Mouse (Mus musculus) myocyte (in vitro differentiated cells): ENCODE measurements around the gene Olfr67. TPM values are rescaled to one million over a fixed set of nuclear protein-coding genes. Genes with fewer than 3 reads are reported as not detected.

Experiments used
- H3K27me3 ChIP-seq: one replicate; pipeline ENCODE4 v1.6.1; 2011; ENCODE audit not compliant: control insufficient read depth, insufficient read depth, insufficient read length
- H3K36me3 ChIP-seq: one replicate; pipeline ENCODE4 v1.6.1; 2011; ENCODE audit not compliant: control insufficient read depth, insufficient read depth
- H3K4me2 ChIP-seq: one replicate; pipeline ENCODE4 v1.6.1; 2011; ENCODE audit warnings: low read depth, control low read depth
- H3K4me3 ChIP-seq: one replicate; pipeline ENCODE4 v1.5.1; 2011; ENCODE audit warnings: mild to moderate bottlenecking, control low read depth, moderate library complexity
- H3K79me2 ChIP-seq: one replicate; pipeline ENCODE4 v1.6.1; 2011; ENCODE audit not compliant: control insufficient read depth, insufficient read depth
- H3ac ChIP-seq: one replicate; pipeline ENCODE4 v1.6.1; 2011; ENCODE audit not compliant: control insufficient read depth, insufficient read length
- CEBPB ChIP-seq: IDR thresholded peaks from 2 replicates; pipeline ENCODE4 v1.6.1; 2011; ENCODE audit warnings: mild to moderate bottlenecking, moderate library complexity; ENCODE audit not compliant: poor library complexity, insufficient read depth, severe bottlenecking
- E2F4 ChIP-seq: IDR thresholded peaks from one replicate; pipeline ENCODE4 v1.6.1; 2011; ENCODE audit warnings: mild to moderate bottlenecking, control low read depth, moderate library complexity; ENCODE audit not compliant: insufficient read depth
- MAX ChIP-seq: IDR thresholded peaks from one replicate; pipeline ENCODE4 v1.6.1; 2011; ENCODE audit warnings: low read depth, mild to moderate bottlenecking, control low read depth
- MYOD1 ChIP-seq, 3 experiments: IDR thresholded peaks; one replicate each; pipeline ENCODE4 v1.6.1; 2011; ENCODE audit warnings: control low read depth in 2 of 3, low read depth in 2 of 3, mild to moderate bottlenecking in 2 of 3, moderate library complexity in 1 of 3; ENCODE audit not compliant: insufficient read length in 2 of 3, control insufficient read depth in 1 of 3
- MYOG ChIP-seq, 3 experiments: IDR thresholded peaks; one replicate each; pipeline ENCODE4 v1.6.1; 2011; ENCODE audit warnings: control low read depth in 2 of 3, low read depth in 2 of 3, mild to moderate bottlenecking in 2 of 3; ENCODE audit not compliant: insufficient read length in 2 of 3, control insufficient read depth in 1 of 3, insufficient read depth in 1 of 3
- POLR2A ChIP-seq: IDR thresholded peaks from one replicate; pipeline ENCODE4 v1.6.1; 2011; ENCODE audit warnings: low read depth, mild to moderate bottlenecking, control low read depth, moderate library complexity; ENCODE audit not compliant: insufficient read length
- POLR2AphosphoS2 ChIP-seq: IDR thresholded peaks from one replicate; pipeline ENCODE4 v1.6.1; 2011; ENCODE audit warnings: low read depth, control low read depth; ENCODE audit not compliant: insufficient read length
- REST ChIP-seq: IDR thresholded peaks from one replicate; pipeline ENCODE4 v1.6.1; 2011; ENCODE audit warnings: mild to moderate bottlenecking, control low read depth, moderate library complexity; ENCODE audit not compliant: insufficient read depth, insufficient read length
- SRF ChIP-seq: IDR thresholded peaks from one replicate; pipeline ENCODE4 v1.6.1; 2011; ENCODE audit warnings: low read depth; ENCODE audit not compliant: control insufficient read depth, insufficient read length
- TCF12 ChIP-seq: IDR thresholded peaks from one replicate; pipeline ENCODE4 v1.6.1; 2011; ENCODE audit warnings: mild to moderate bottlenecking, control low read depth; ENCODE audit not compliant: poor library complexity, insufficient read depth, severe bottlenecking
- TCF3 ChIP-seq: IDR thresholded peaks from one replicate; pipeline ENCODE4 v1.6.1; 2011; ENCODE audit warnings: low read depth, control low read depth; ENCODE audit not compliant: insufficient read length
- USF1 ChIP-seq: IDR thresholded peaks from one replicate; pipeline ENCODE4 v1.6.1; 2011; ENCODE audit warnings: low read depth, mild to moderate bottlenecking, control low read depth, moderate library complexity
- polyA plus RNA-seq: library from polyadenylated mRNA; unstranded; fragments of >200 nt; fragmentation: generic; extraction: Trizol; gene quantifications from one replicate; pipeline ENCODE4 v1.2.1, GENCODE M21; 2012; ENCODE audit warnings: missing spikeins

The Olfr67 gene
- polyA plus RNA-seq, 1 experiment, result not detected

GRCm38 (mm10) chr7:103812174-103812573 lies 20.6 kb upstream of the Olfr67 start:
- H3K27me3 ChIP-seq, result no peaks in the 10 kb centered on the region
- H3K4me2 ChIP-seq, result no peak overlapping the region
- TF ChIP-seq TCF12 (no peak), MAX (no peak), MYOG (IDR thresholded peaks at IDR 0.05; ENCODE audit: control insufficient read depth in 1 of 3, insufficient read depth in 1 of 3, insufficient read length in 2 of 3, low read depth in 2 of 3) (no peak), CEBPB (no peak), REST (no peak), E2F4 (no peak), USF1 (no peak), TCF3 (no peak)
- no peak overlapping the region for H3K4me3 ChIP-seq
- H3K79me2 ChIP-seq, result no peaks in the 10 kb centered on the region
- H3K36me3 ChIP-seq, result no peaks in the 10 kb centered on the region
- no peak overlapping the region for H3ac ChIP-seq

- TF ChIP-seq TCF12 (no peak), USF1 (no peak), TCF3 (no peak), SRF (no peak), CEBPB (no peak), MYOD1 (IDR thresholded peaks at IDR 0.05; ENCODE audit: control insufficient read depth in 1 of 3, insufficient read length in 2 of 3, low read depth in 2 of 3) (no peak), MYOG (IDR thresholded peaks at IDR 0.05; ENCODE audit: control insufficient read depth in 1 of 3, insufficient read depth in 1 of 3, insufficient read length in 2 of 3, low read depth in 2 of 3) (no peak), POLR2A (no peak), MAX (no peak), POLR2AphosphoS2 (no peak)
- H3K27me3 ChIP-seq, result no peaks in the 10 kb centered on the region
- H3K36me3 ChIP-seq, result no peaks in the 10 kb centered on the region
- no peak overlapping the region for H3K4me2 ChIP-seq
- H3ac ChIP-seq, result no peak overlapping the region
- no peak overlapping the region for H3K4me3 ChIP-seq
- H3K79me2 ChIP-seq, result no peaks in the 10 kb centered on the region
Measured at GRCm38 (mm10) chr7:103811223-103811845, 19.7 kb upstream of the Olfr67 start.

GRCm38 (mm10) chr7:103810746-103811145 lies 19.1 kb upstream of the Olfr67 start:
- H3K4me2 ChIP-seq, result no peak overlapping the region
- H3K4me3 ChIP-seq, result no peak overlapping the region
- no peaks in the 10 kb centered on the region for H3K79me2 ChIP-seq
- H3K36me3 ChIP-seq, result no peaks in the 10 kb centered on the region
- no peak overlapping the region for H3ac ChIP-seq
- TF ChIP-seq MYOG (IDR thresholded peaks at IDR 0.05; ENCODE audit: control insufficient read depth in 1 of 3, insufficient read depth in 1 of 3, insufficient read length in 2 of 3, low read depth in 2 of 3), result no peak
- no peak for TF ChIP-seq MYOD1 (IDR thresholded peaks at IDR 0.05; ENCODE audit: control insufficient read depth in 1 of 3, insufficient read length in 2 of 3, low read depth in 2 of 3)
- TF ChIP-seq USF1, result no peak
- TF ChIP-seq SRF, result no peak
- no peak for TF ChIP-seq MAX
- TF ChIP-seq E2F4, result no peak
- no peak for TF ChIP-seq POLR2AphosphoS2
- no peak for TF ChIP-seq REST
- no peak for TF ChIP-seq POLR2A
- no peak for TF ChIP-seq TCF12
- no peak for TF ChIP-seq CEBPB
- TF ChIP-seq TCF3, result no peak
- no peaks in the 10 kb centered on the region for H3K27me3 ChIP-seq

GRCm38 (mm10) chr7:103810296-103810695 lies 18.7 kb upstream of the Olfr67 start:
- TF ChIP-seq MYOG (IDR thresholded peaks at IDR 0.05; ENCODE audit: control insufficient read depth in 1 of 3, insufficient read depth in 1 of 3, insufficient read length in 2 of 3, low read depth in 2 of 3) (no peak), MYOD1 (IDR thresholded peaks at IDR 0.05; ENCODE audit: control insufficient read depth in 1 of 3, insufficient read length in 2 of 3, low read depth in 2 of 3) (no peak), USF1 (no peak), SRF (no peak), E2F4 (no peak), TCF12 (no peak), TCF3 (no peak), CEBPB (no peak), REST (no peak), POLR2AphosphoS2 (no peak)
- H3K4me2 ChIP-seq, result no peak overlapping the region
- H3ac ChIP-seq, result no peak overlapping the region
- no peak overlapping the region for H3K4me3 ChIP-seq
- no peaks in the 10 kb centered on the region for H3K79me2 ChIP-seq
- no peaks in the 10 kb centered on the region for H3K36me3 ChIP-seq
- H3K27me3 ChIP-seq, result no peaks in the 10 kb centered on the region

GRCm38 (mm10) chr7:103809801-103810155 lies 18.2 kb upstream of the Olfr67 start:
- no peaks in the 10 kb centered on the region for H3K79me2 ChIP-seq
- no peak overlapping the region for H3K4me2 ChIP-seq
- H3K36me3 ChIP-seq, result no peaks in the 10 kb centered on the region
- no peak overlapping the region for H3K4me3 ChIP-seq
- TF ChIP-seq SRF (no peak), POLR2AphosphoS2 (no peak), TCF12 (no peak), E2F4 (no peak)
- H3K27me3 ChIP-seq, result no peaks in the 10 kb centered on the region
- H3ac ChIP-seq, result no peak overlapping the region
